Mouse (Mus musculus) large intestine, adult 2 months (tissue): ENCODE data around the gene Dnajc16. TPM values are rescaled to one million over a fixed set of nuclear protein-coding genes. Genes with fewer than 3 reads are reported as not detected.

Source experiments
- DNase-seq: peaks from one replicate; pipeline ENCODE4 v3.0.0-alpha.2; 2012; ENCODE audit warnings: low read depth, low spot score
- WGBS: fragments of 180-500 bp; shearing (Covaris S2); methylation state at CpG from one replicate; pipeline ENCODE4 v1.1.7; 2018; 5-methylcytosine and 5-hydroxymethylcytosine counted together
- polyA plus RNA-seq: library from polyadenylated mRNA; depleted of rRNA; stranded (reverse); fragments of >200 nt; gene quantifications from 2 replicates; pipeline ENCODE4 v1.2.3, GENCODE M21; 2012; rRNA removed

The Dnajc16 gene
- 6.3 and 8.1 TPM in 2 replicates for polyA plus RNA-seq

DNA sequence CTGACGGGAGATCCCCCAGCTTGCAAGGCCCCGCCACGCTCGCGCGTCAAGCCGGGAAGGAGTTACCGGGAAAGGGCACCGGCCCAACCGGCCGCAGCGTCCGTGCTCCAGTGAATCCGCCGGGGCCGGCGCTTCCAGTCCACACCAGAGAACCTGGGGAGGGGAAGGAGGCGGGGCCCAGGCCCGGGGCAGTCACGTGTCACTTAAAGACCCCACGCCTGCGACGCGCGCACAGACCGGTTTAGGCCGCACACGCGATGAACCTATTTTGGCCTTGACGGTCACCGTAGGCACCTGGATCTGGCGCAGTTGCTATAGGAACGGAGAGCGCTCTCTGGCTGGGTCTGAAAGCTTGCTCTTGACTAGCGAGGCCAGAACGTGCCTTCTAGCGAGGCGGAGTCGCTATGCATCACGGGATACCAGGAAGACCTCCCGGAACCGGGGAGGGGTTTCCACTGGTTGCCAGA is at the start of gene Dnajc16:
Dnajc16 (minus strand) TSS at position 408 of the 467 bp plus-strand sequence.
- under 1% methylated on average over 42 of the region's 42 CpGs for WGBS
- DNase-seq = peak; percentile 99

- WGBS = 18% methylated on average over 5 of the region's 5 CpGs
- DNase-seq = no peak
Measured at GRCm38 (mm10) chr4:141834536-141835095, 43.9 kb upstream of the Dnajc16 start.

- DNase-seq = no peak
- 54% methylated on average over 1 of the region's 1 CpGs for WGBS
Measured at GRCm38 (mm10) chr4:141833911-141834310, 43.2 kb upstream of the Dnajc16 start.

GRCm38 (mm10) chr4:141831361-141831760 is 40.6 kb upstream of the Dnajc16 start:
- no peak for DNase-seq
- 75% methylated on average over 7 of the region's 7 CpGs for WGBS

DNA sequence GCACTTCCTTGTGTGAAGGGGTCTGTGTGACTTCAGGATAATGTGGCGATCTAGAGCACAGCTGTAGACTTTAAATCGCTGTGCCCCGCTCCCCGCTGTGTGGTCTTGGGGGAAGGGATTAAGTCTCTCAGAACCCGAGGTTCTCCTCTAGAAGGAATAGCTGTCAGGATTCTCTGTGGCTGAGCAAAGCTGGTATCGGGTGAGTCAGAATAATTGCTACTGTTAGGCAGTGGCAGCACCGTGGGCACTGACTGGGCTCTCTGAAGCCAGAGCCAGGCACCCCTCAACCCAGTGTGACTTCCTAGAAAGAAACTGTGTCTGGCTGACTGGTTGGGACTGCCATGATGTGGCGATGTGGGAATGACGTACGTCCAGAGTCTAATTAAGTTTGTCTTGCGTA is 39.6 kb upstream of the Dnajc16 start:
- WGBS = 72% methylated on average over 11 of the region's 11 CpGs
- DNase-seq = no peak

- 62% methylated on average over 4 of the region's 4 CpGs for WGBS
- no peak for DNase-seq
Measured at GRCm38 (mm10) chr4:141828177-141828576, 37.4 kb upstream of the Dnajc16 start.

- 61% methylated on average over 2 of the region's 2 CpGs for WGBS
Measured at GRCm38 (mm10) chr4:141827401-141827800, 36.7 kb upstream of the Dnajc16 start.

DNA sequence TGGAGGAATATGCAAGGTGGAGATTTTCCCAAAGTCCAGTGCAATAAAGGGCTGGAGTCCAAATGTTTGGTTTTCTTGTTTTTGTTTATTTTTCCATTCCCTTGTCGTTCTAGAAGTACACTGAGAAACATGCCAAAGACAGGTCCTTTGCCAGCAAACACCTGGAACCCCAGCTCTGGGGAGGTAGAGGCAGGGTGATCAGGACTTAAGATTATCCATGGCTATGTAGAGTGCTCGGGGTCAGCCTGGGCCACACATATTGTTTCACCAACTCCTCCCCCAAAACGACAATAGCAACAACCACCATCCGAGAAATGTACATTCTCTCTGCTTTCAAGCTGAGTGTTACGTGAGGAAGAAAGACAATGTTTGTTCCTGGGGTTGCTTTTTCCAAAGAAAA is 35.3 kb upstream of the Dnajc16 start, which contains the start of gene Cela2a:
Cela2a (minus strand) TSS at position 101 of the 400 bp plus-strand sequence.
- WGBS = 65% methylated on average over 5 of the region's 5 CpGs
- no peak for DNase-seq

More at GRCm38 (mm10) chr4:141827401-141827800, 36.7 kb upstream of the Dnajc16 start:
- no peak for DNase-seq

DNA sequence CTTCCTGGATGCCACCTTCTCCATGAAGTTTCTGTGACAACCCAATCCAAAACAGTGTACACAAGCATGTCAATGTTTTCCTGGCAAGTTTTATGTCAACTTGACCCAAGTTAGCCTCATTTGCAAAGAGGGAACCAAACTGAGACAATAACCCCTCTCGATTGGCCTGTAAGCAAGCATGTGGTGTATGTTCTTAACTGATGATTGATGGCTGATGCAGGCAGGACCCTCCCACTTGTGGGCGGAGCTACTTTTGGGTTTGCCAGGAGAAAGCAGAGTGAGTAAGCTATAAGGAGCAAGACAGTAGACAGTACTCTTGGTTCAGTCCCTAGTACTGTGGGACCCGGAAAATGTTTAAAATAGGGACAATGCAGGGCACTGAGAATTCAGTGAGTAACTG is 32.2 kb upstream of the Dnajc16 start:
- 47% methylated on average over 3 of the region's 3 CpGs for WGBS
- no peak for DNase-seq

DNA sequence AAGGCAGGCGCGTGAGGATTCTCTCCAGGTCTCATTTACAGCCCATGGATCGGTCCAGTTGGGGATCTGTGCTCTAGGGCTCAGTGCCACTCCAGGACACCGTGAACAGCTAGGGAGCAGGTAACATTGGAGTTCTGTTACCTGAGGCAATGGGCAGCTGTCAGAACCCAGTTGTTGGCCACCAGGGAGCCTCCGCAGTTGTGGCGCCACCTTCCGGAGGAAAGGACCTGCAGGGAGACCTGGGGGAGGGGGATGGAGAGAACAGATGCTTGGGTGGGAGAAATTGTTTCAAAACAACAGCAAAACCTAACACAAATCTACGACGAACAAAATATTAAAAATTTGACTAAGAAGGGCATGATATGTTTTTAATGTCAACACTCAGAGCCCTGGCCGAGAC is 31.4 kb upstream of the Dnajc16 start:
- DNase-seq = no peak
- WGBS = 86% methylated on average over 10 of the region's 10 CpGs

DNA sequence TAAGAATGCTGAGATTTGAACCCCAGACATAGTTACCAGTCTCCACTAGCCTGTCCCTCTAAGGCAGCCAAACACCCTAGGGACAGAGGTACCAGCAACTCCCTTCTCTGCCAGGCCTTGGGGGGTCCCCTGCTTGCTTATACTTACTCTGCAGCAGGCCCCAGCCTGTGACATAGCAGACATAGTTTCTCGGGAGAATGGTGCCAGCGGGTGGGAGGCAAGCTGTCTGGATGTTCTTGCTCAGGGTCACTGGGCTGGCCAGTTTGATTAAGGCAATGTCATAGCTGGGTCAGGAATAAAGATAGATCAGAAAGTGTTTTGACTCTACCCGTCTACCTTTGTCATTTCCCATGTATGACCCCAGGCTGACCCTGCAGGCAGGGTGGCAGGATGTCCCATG is 30.4 kb upstream of the Dnajc16 start:
- no peak for DNase-seq
- 83% methylated on average over 3 of the region's 3 CpGs for WGBS

DNA sequence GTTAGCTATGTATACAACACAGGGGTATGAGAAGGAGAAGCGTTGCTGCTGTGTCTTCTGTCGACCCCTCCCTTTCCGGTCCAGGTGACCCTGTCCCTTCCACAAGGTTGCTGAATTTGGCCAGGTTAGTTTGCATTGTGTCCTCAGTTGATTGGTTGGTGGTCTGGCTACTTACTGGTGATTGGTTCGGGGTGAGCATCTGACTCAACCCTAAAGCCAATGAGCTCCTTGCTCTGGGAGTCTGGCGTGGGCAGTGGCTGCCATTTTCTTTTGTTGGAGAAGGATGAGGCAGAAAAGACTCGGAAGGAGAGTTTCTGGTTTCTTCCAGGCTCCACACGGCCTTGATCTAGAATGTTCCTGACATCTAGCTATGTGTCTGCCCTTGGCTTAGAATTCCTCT is 28.6 kb upstream of the Dnajc16 start:
- WGBS = 87% methylated on average over 7 of the region's 7 CpGs
- no peak for DNase-seq

GRCm38 (mm10) chr4:141818861-141819260 is 28.1 kb upstream of the Dnajc16 start:
- 93% methylated on average over 13 of the region's 13 CpGs for WGBS
- DNase-seq = no peak

- WGBS = 80% methylated on average over 10 of the region's 10 CpGs
- DNase-seq = no peak
Measured at GRCm38 (mm10) chr4:141817706-141818105, 27.0 kb upstream of the Dnajc16 start.

DNA sequence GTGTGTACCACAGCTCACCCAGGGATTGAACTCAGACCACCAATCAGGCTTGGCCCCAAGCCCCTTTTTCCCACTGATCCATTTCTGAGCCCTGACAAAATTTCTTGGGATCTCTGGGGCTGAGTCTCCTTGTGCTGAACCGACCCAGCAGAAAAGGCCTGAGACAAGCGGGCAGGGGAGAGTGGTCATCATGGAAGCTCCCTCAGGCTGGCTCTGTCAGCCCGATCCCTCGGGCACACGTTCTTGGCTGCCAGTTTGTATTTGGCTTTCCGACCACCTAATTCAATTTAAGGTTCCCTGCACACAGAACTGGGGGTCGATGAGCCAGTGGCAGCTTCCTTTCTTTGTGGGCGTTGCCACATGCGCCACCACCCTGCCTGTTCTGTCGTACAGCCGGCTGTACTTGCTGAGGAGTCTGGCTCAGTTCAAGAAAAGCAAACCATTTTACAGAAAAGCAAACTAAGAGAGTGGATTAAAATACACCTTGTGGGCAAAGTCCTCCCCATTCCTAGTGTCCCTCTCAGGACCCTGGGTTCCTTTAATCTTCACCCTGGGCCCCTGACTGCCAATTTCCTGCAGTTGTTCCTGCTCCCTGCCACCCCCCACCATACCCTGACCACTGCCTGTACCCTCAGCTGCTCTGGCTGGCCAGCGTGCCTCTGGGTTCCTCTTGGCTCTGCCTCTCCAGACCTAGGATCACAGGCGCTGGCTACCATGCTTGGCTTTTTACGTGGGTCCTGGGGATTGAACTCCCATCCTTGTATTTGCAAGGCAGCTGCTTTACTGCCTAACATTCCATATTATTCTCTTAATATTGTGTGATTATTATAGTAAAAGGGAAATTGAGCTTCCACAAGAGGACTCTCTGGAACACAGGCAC is 26.3 kb upstream of the Dnajc16 start:
- DNase-seq = no peak
- 41% methylated on average over 14 of the region's 14 CpGs for WGBS

- no peak for DNase-seq
- 81% methylated on average over 7 of the region's 7 CpGs for WGBS
Measured at GRCm38 (mm10) chr4:141816267-141816666, 25.5 kb upstream of the Dnajc16 start.

DNA sequence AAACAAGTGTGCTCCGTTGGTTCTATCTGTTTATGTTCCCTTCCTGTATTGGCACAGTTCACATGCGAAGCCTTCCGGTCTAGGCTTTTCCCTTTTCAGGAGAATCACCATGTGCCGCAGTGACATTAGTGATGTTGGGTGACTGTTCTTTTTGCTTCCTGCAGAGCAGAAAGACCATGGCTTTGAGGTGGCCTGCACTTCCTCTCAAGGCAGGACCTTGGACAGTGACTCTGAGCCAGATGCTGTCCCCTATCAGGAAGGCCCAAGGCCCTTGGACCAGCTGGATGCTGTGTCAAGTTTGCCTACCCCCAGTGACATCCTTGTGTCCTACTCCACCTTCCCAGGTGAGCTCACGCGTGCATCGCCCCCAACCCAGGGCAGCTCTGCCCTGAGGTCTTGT is 20.6 kb upstream of the Dnajc16 start:
- WGBS = 97% methylated on average over 7 of the region's 7 CpGs
- no peak for DNase-seq

DNA sequence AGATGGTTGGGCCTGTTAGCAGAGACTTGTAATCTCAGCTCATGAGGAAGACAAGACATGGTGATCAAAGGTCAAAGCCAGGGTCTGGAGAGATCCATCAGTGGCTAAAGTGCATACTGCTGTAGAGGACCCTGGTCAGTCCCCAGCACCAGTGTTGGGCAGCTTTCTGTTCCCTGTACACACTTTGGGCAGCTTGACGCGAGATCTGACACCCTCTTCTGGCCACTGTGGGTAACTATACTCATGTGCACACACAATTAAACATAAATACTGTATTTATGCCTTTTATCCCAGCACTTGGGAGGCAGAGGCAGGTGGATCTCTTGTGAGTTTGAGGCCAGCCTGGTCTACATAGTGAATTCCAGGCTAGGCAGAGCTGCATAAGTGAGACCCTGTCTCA is 20.2 kb upstream of the Dnajc16 start:
- DNase-seq = no peak
- WGBS = 96% methylated on average over 2 of the region's 2 CpGs

- DNase-seq = no peak
- 68% methylated on average over 8 of the region's 8 CpGs for WGBS
Measured at GRCm38 (mm10) chr4:141809850-141810464, 19.2 kb upstream of the Dnajc16 start.

DNA sequence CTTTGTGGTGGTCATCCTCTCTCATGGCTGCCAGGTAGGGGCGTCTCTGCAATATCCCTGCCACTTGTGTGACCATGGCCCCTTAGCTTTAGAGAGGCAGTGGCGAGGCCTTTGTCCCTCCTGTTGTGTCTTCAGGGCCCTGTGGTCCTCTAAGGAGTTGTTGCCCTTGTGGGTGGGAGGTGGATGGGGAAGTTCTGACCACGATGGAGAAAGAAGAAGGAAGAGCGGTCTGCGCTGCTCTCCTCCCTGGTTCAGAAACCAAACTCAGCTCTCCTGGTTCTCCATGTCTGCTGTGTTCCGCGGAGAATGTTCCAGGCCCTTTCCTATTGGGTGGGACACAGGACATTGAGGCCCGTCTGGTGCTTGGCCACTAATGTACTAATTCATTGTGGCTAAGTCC is 15.2 kb upstream of the Dnajc16 start:
- 96% methylated on average over 8 of the region's 8 CpGs for WGBS
- DNase-seq = no peak
